Mouse (Mus musculus): ENCODE measurements around the gene Ift122. TPM values are rescaled to one million over a fixed set of nuclear protein-coding genes. Genes with fewer than 3 reads are reported as not detected.

The Ift122 gene
- polyA plus RNA-seq, 1 experiment: 3.6 TPM

- Histone ChIP-seq H3K4me3 (replicated peaks; ENCODE audit: control insufficient read depth, low read depth, low read length) (no peak overlapping the region), H3K27ac (ENCODE audit: control insufficient read depth, insufficient read depth, low read depth, low read length, poor library complexity) (no peak overlapping the region), H3K4me1 (ENCODE audit: control insufficient read depth, insufficient read depth, low read length) (no peaks in the 10 kb centered on the region)
- TF ChIP-seq POLR2A (IDR thresholded peaks at IDR 0.05; ENCODE audit: borderline replicate concordance, control insufficient read depth, low read depth, low read length): no peak
- 56% methylated on average over 1 of the region's 1 CpGs for WGBS
These were observed 85.5 kb downstream of the Ift122 start for GRCm38 (mm10) chr6:115938798-115939197.

- Histone ChIP-seq H3K4me3 (replicated peaks; ENCODE audit: control insufficient read depth, low read depth, low read length) (no peak overlapping the region), H3K27ac (ENCODE audit: control insufficient read depth, insufficient read depth, low read depth, low read length, poor library complexity) (no peak overlapping the region), H3K4me1 (ENCODE audit: control insufficient read depth, insufficient read depth, low read length) (no peaks in the 10 kb centered on the region)
- 82% methylated on average over 1 of the region's 1 CpGs for WGBS
- TF ChIP-seq CTCF (IDR thresholded peaks at IDR 0.05; ENCODE audit: control insufficient read depth, insufficient read depth, low read length): no peak
- TF ChIP-seq POLR2A (IDR thresholded peaks at IDR 0.05; ENCODE audit: borderline replicate concordance, control insufficient read depth, low read depth, low read length): no peak
These were observed 87.3 kb downstream of the Ift122 start for GRCm38 (mm10) chr6:115940603-115941002.

GRCm38 (mm10) chr6:115941128-115941527 is 87.9 kb downstream of the Ift122 start:
- Histone ChIP-seq H3K4me3 (replicated peaks; ENCODE audit: control insufficient read depth, low read depth, low read length) (no peak overlapping the region), H3K4me1 (ENCODE audit: control insufficient read depth, insufficient read depth, low read length) (no peaks in the 10 kb centered on the region), H3K27ac (ENCODE audit: control insufficient read depth, insufficient read depth, low read depth, low read length, poor library complexity) (no peak overlapping the region)
- TF ChIP-seq CTCF (IDR thresholded peaks at IDR 0.05; ENCODE audit: control insufficient read depth, insufficient read depth, low read length) (no peak), POLR2A (IDR thresholded peaks at IDR 0.05; ENCODE audit: borderline replicate concordance, control insufficient read depth, low read depth, low read length) (no peak)
- 5% methylated on average over 12 of the region's 12 CpGs for WGBS

- H3K4me1 ChIP-seq (ENCODE audit: control insufficient read depth, insufficient read depth, low read length): no peaks in the 10 kb centered on the region
- no peak for TF ChIP-seq POLR2A (IDR thresholded peaks at IDR 0.05; ENCODE audit: borderline replicate concordance, control insufficient read depth, low read depth, low read length)
- no peak for TF ChIP-seq CTCF (IDR thresholded peaks at IDR 0.05; ENCODE audit: control insufficient read depth, insufficient read depth, low read length)
- H3K4me3 ChIP-seq (replicated peaks; ENCODE audit: control insufficient read depth, low read depth, low read length): no peak overlapping the region
- H3K27ac ChIP-seq (ENCODE audit: control insufficient read depth, insufficient read depth, low read depth, low read length, poor library complexity): no peak overlapping the region
- WGBS: 58% methylated on average over 9 of the region's 9 CpGs
These were observed 90.5 kb downstream of the Ift122 start for GRCm38 (mm10) chr6:115943498-115944427.

GRCm38 (mm10) chr6:115944638-115945037 is 91.4 kb downstream of the Ift122 start, which contains the start of gene H1foo:
Gene H1foo, plus strand, starts transcription at chr6:115944938.
- no peak within 1 kb of the TSS for H3K27ac ChIP-seq (ENCODE audit: control insufficient read depth, insufficient read depth, low read depth, low read length, poor library complexity)
- 85% methylated on average over 5 of the region's 5 CpGs for WGBS
- TF ChIP-seq CTCF (IDR thresholded peaks at IDR 0.05; ENCODE audit: control insufficient read depth, insufficient read depth, low read length) (no peak), POLR2A (IDR thresholded peaks at IDR 0.05; ENCODE audit: borderline replicate concordance, control insufficient read depth, low read depth, low read length) (no peak)
- H3K4me1 ChIP-seq (ENCODE audit: control insufficient read depth, insufficient read depth, low read length): no peaks in the 10 kb centered on the region
- H3K4me3 ChIP-seq (replicated peaks; ENCODE audit: control insufficient read depth, low read depth, low read length): no peak within 1 kb of the TSS

GRCm38 (mm10) chr6:115945633-115946032 is 92.4 kb downstream of the Ift122 start:
- Histone ChIP-seq H3K4me1 (ENCODE audit: control insufficient read depth, insufficient read depth, low read length) (no peaks in the 10 kb centered on the region), H3K4me3 (replicated peaks; ENCODE audit: control insufficient read depth, low read depth, low read length) (no peak overlapping the region), H3K27ac (ENCODE audit: control insufficient read depth, insufficient read depth, low read depth, low read length, poor library complexity) (no peak overlapping the region)
- TF ChIP-seq CTCF (IDR thresholded peaks at IDR 0.05; ENCODE audit: control insufficient read depth, insufficient read depth, low read length): no peak
- TF ChIP-seq POLR2A (IDR thresholded peaks at IDR 0.05; ENCODE audit: borderline replicate concordance, control insufficient read depth, low read depth, low read length): no peak
- WGBS: 29% methylated on average over 8 of the region's 8 CpGs

GRCm38 (mm10) chr6:115946389-115946788 is 93.1 kb downstream of the Ift122 start:
- Histone ChIP-seq H3K4me3 (replicated peaks; ENCODE audit: control insufficient read depth, low read depth, low read length) (no peak overlapping the region), H3K27ac (ENCODE audit: control insufficient read depth, insufficient read depth, low read depth, low read length, poor library complexity) (no peak overlapping the region), H3K4me1 (ENCODE audit: control insufficient read depth, insufficient read depth, low read length) (no peaks in the 10 kb centered on the region)
- no peak for TF ChIP-seq POLR2A (IDR thresholded peaks at IDR 0.05; ENCODE audit: borderline replicate concordance, control insufficient read depth, low read depth, low read length)
- TF ChIP-seq CTCF (IDR thresholded peaks at IDR 0.05; ENCODE audit: control insufficient read depth, insufficient read depth, low read length): no peak
- 7% methylated on average over 6 of the region's 6 CpGs for WGBS

- Histone ChIP-seq H3K4me1 (ENCODE audit: control insufficient read depth, insufficient read depth, low read length) (no peaks in the 10 kb centered on the region), H3K27ac (ENCODE audit: control insufficient read depth, insufficient read depth, low read depth, low read length, poor library complexity) (no peak overlapping the region), H3K4me3 (replicated peaks; ENCODE audit: control insufficient read depth, low read depth, low read length) (no peak overlapping the region)
- 82% methylated on average over 9 of the region's 9 CpGs for WGBS
- TF ChIP-seq CTCF (IDR thresholded peaks at IDR 0.05; ENCODE audit: control insufficient read depth, insufficient read depth, low read length) (no peak), POLR2A (IDR thresholded peaks at IDR 0.05; ENCODE audit: borderline replicate concordance, control insufficient read depth, low read depth, low read length) (no peak)
These were observed 101.3 kb downstream of the Ift122 start for GRCm38 (mm10) chr6:115954506-115955074.
